Mouse (Mus musculus): ENCODE measurements around the gene Elf2. TPM values are rescaled to one million over a fixed set of nuclear protein-coding genes. Genes with fewer than 3 reads are reported as not detected.

Gene Elf2
- polyA plus RNA-seq, 1 experiment, result 18.2 TPM

GRCm38 (mm10) chr3:51386441-51387133 lies 46.1 kb upstream of the Elf2 start:
- no peak overlapping the region for H3K4me3 ChIP-seq
- no peaks in the 10 kb centered on the region for H3K27me3 ChIP-seq (ENCODE audit: control insufficient read depth, insufficient read depth, insufficient read length)
- TF ChIP-seq MYOD1 (IDR thresholded peaks at IDR 0.05; ENCODE audit: control insufficient read depth in 1 of 3, insufficient read length in 2 of 3, low read depth in 2 of 3) (peak in 2 of 3 experiments; percentile 21 to 32), TCF3 (IDR thresholded peaks at IDR 0.05; ENCODE audit: insufficient read length, low read depth) (no peak)
- H3K79me2 ChIP-seq (ENCODE audit: control insufficient read depth, insufficient read depth), result no peaks in the 10 kb centered on the region
- no peak overlapping the region for H3ac ChIP-seq (ENCODE audit: control insufficient read depth, insufficient read length)
- H3K36me3 ChIP-seq (ENCODE audit: control insufficient read depth, insufficient read depth), result no peaks in the 10 kb centered on the region
- peak overlapping the region; percentile 27 for H3K4me2 ChIP-seq (ENCODE audit: low read depth)

- TF ChIP-seq E2F4 (IDR thresholded peaks at IDR 0.05; ENCODE audit: insufficient read depth) (no peak), TCF12 (IDR thresholded peaks at IDR 0.05; ENCODE audit: insufficient read depth, poor library complexity, severe bottlenecking) (no peak)
- H3K4me2 ChIP-seq (ENCODE audit: low read depth), result no peak overlapping the region
- no peak overlapping the region for H3K4me3 ChIP-seq
- H3K36me3 ChIP-seq (ENCODE audit: control insufficient read depth, insufficient read depth), result no peaks in the 10 kb centered on the region
- no peak overlapping the region for H3ac ChIP-seq (ENCODE audit: control insufficient read depth, insufficient read length)
- no peaks in the 10 kb centered on the region for H3K79me2 ChIP-seq (ENCODE audit: control insufficient read depth, insufficient read depth)
- no peaks in the 10 kb centered on the region for H3K27me3 ChIP-seq (ENCODE audit: control insufficient read depth, insufficient read depth, insufficient read length)
These were observed 42.9 kb upstream of the Elf2 start for GRCm38 (mm10) chr3:51383409-51383808.

- no peak for TF ChIP-seq TCF12 (IDR thresholded peaks at IDR 0.05; ENCODE audit: insufficient read depth, poor library complexity, severe bottlenecking)
- Histone ChIP-seq H3ac (ENCODE audit: control insufficient read depth, insufficient read length) (no peak overlapping the region), H3K79me2 (ENCODE audit: control insufficient read depth, insufficient read depth) (no peaks in the 10 kb centered on the region), H3K36me3 (ENCODE audit: control insufficient read depth, insufficient read depth) (no peaks in the 10 kb centered on the region), H3K4me3 (no peak overlapping the region), H3K4me2 (ENCODE audit: low read depth) (no peak overlapping the region), H3K27me3 (ENCODE audit: control insufficient read depth, insufficient read depth, insufficient read length) (no peaks in the 10 kb centered on the region)
These were observed 40.2 kb upstream of the Elf2 start for GRCm38 (mm10) chr3:51380660-51381014.

GRCm38 (mm10) chr3:51379786-51380659 lies 39.6 kb upstream of the Elf2 start:
- Histone ChIP-seq H3K4me2 (ENCODE audit: low read depth) (no peak overlapping the region), H3ac (ENCODE audit: control insufficient read depth, insufficient read length) (no peak overlapping the region), H3K27me3 (ENCODE audit: control insufficient read depth, insufficient read depth, insufficient read length) (no peaks in the 10 kb centered on the region), H3K79me2 (ENCODE audit: control insufficient read depth, insufficient read depth) (no peaks in the 10 kb centered on the region), H3K36me3 (ENCODE audit: control insufficient read depth, insufficient read depth) (no peaks in the 10 kb centered on the region), H3K4me3 (no peak overlapping the region)
- TF ChIP-seq SRF (IDR thresholded peaks at IDR 0.05; ENCODE audit: control insufficient read depth, insufficient read length, low read depth) (no peak), TCF3 (IDR thresholded peaks at IDR 0.05; ENCODE audit: insufficient read length, low read depth) (no peak), POLR2A (IDR thresholded peaks at IDR 0.05; ENCODE audit: insufficient read length, low read depth) (no peak)

GRCm38 (mm10) chr3:51378665-51378946 lies 38.1 kb upstream of the Elf2 start:
- H3K36me3 ChIP-seq (ENCODE audit: control insufficient read depth, insufficient read depth), result no peaks in the 10 kb centered on the region
- H3K79me2 ChIP-seq (ENCODE audit: control insufficient read depth, insufficient read depth), result no peaks in the 10 kb centered on the region
- H3ac ChIP-seq (ENCODE audit: control insufficient read depth, insufficient read length), result no peak overlapping the region
- no peak overlapping the region for H3K4me3 ChIP-seq
- no peak overlapping the region for H3K4me2 ChIP-seq (ENCODE audit: low read depth)
- TF ChIP-seq MAX (IDR thresholded peaks at IDR 0.05; ENCODE audit: low read depth) (no peak), CEBPB (IDR thresholded peaks at IDR 0.05; ENCODE audit: insufficient read depth, poor library complexity, severe bottlenecking) (no peak), USF1 (IDR thresholded peaks at IDR 0.05; ENCODE audit: low read depth) (no peak), MYOD1 (IDR thresholded peaks at IDR 0.05; ENCODE audit: control insufficient read depth in 1 of 3, insufficient read length in 2 of 3, low read depth in 2 of 3) (no peak), POLR2A (IDR thresholded peaks at IDR 0.05; ENCODE audit: insufficient read length, low read depth) (no peak), SRF (IDR thresholded peaks at IDR 0.05; ENCODE audit: control insufficient read depth, insufficient read length, low read depth) (no peak), REST (IDR thresholded peaks at IDR 0.05; ENCODE audit: insufficient read depth, insufficient read length) (no peak), MYOG (IDR thresholded peaks at IDR 0.05; ENCODE audit: control insufficient read depth in 1 of 3, insufficient read depth in 1 of 3, insufficient read length in 2 of 3, low read depth in 2 of 3) (no peak), TCF3 (IDR thresholded peaks at IDR 0.05; ENCODE audit: insufficient read length, low read depth) (no peak), POLR2AphosphoS2 (IDR thresholded peaks at IDR 0.05; ENCODE audit: insufficient read length, low read depth) (no peak), E2F4 (IDR thresholded peaks at IDR 0.05; ENCODE audit: insufficient read depth) (no peak), TCF12 (IDR thresholded peaks at IDR 0.05; ENCODE audit: insufficient read depth, poor library complexity, severe bottlenecking) (no peak)
- no peaks in the 10 kb centered on the region for H3K27me3 ChIP-seq (ENCODE audit: control insufficient read depth, insufficient read depth, insufficient read length)
